Mouse (Mus musculus) neural tube, embryonic 11.5 days (tissue): ENCODE data around the gene Cst3. TPM values are rescaled to one million over a fixed set of nuclear protein-coding genes. Genes with fewer than 3 reads are reported as not detected.

ENCODE experiments used
- ATAC-seq: fragments of 200-750 bp; cut with Nextera tagmentation; 2 replicates; pipeline ENCODE4 v1.8.0; 2017; ENCODE audit warnings: moderate number of reproducible peaks, mild to moderate bottlenecking, moderate TSS enrichment, moderate library complexity; ENCODE audit not compliant: insufficient read depth, low FRiP score, low TSS enrichment
- DNase-seq: peaks from one replicate; pipeline ENCODE4 v3.0.0-alpha.2; 2015; ENCODE audit warnings: low spot score
- H3K27ac ChIP-seq: fragments of 300-500 bp; sonication (generic); 2 replicates; pipeline ENCODE4 v1.5.1; 2014; ENCODE audit warnings: low read depth, mild to moderate bottlenecking, low read length
- H3K27me3 ChIP-seq: fragments of 300-500 bp; sonication (generic); 2 replicates; pipeline ENCODE4 v1.6.1; 2014; ENCODE audit warnings: mild to moderate bottlenecking, low read length, mixed read lengths; ENCODE audit not compliant: control insufficient read depth, insufficient read depth
- H3K36me3 ChIP-seq: fragments of 300-500 bp; sonication (generic); 2 replicates; pipeline ENCODE4 v1.6.1; 2014; ENCODE audit warnings: mild to moderate bottlenecking, low read length, moderate library complexity, mixed read lengths; ENCODE audit not compliant: control insufficient read depth, insufficient read depth
- H3K4me1 ChIP-seq: fragments of 300-500 bp; sonication (generic); 2 replicates; pipeline ENCODE4 v1.6.1; 2014; ENCODE audit warnings: low read length, mixed read lengths; ENCODE audit not compliant: control insufficient read depth, insufficient read depth
- H3K4me2 ChIP-seq: fragments of 300-500 bp; sonication (generic); 2 replicates; pipeline ENCODE4 v1.6.1; 2014; ENCODE audit warnings: low read depth, mild to moderate bottlenecking, moderate library complexity
- H3K4me3 ChIP-seq: fragments of 300-500 bp; sonication (generic); 2 replicates; pipeline ENCODE4 v1.5.1; 2014; ENCODE audit warnings: low read depth, low read length
- H3K9ac ChIP-seq: fragments of 300-500 bp; sonication (generic); 2 replicates; pipeline ENCODE4 v1.6.1; 2014; ENCODE audit warnings: mild to moderate bottlenecking, low read length
- H3K9me3 ChIP-seq: fragments of 300-500 bp; sonication (generic); 2 replicates; pipeline ENCODE4 v1.6.1; 2016; ENCODE audit warnings: low read length; ENCODE audit not compliant: control insufficient read depth
- WGBS: fragments of 180-500 bp; shearing (Covaris S2); extraction: QIAGEN DNeasy Blood & Tissue Kit; methylation state at CpG from one replicate; pipeline ENCODE4 v1.1.7; 2014; 5-methylcytosine and 5-hydroxymethylcytosine counted together
- polyA plus RNA-seq: library from polyadenylated mRNA; unstranded; fragments of >200 nt; fragmentation: Nextera tagmentation; extraction: Ambion mirVana; gene quantifications from 2 replicates; pipeline ENCODE4 v1.2.1, GENCODE M21; 2014

Cst3 gene
- polyA plus RNA-seq, 1 experiment from 2014 or later, result 318 TPM

GRCm38 (mm10) chr2:148884738-148885137 lies 9.2 kb upstream of the Cst3 start:
- H3K4me2 ChIP-seq, result no peak overlapping the region
- no peak overlapping the region for H3K4me3 ChIP-seq
- no peak overlapping the region for H3K27ac ChIP-seq
- no peak overlapping the region for H3K9ac ChIP-seq
- no peaks in the 10 kb centered on the region for H3K36me3 ChIP-seq
- no peaks in the 10 kb centered on the region for H3K27me3 ChIP-seq
- ATAC-seq (no peak), DNase-seq (no peak)
- no peaks in the 10 kb centered on the region for H3K9me3 ChIP-seq
- no peaks in the 10 kb centered on the region for H3K4me1 ChIP-seq

GRCm38 (mm10) chr2:148879199-148879598 lies 3.7 kb upstream of the Cst3 start:
- peaks cover 6% of the 10 kb centered on the region for H3K4me1 ChIP-seq
- H3K9me3 ChIP-seq, result no peaks in the 10 kb centered on the region
- WGBS, result 45% methylated on average over 1 of the region's 1 CpGs
- H3K4me3 ChIP-seq, result no peak overlapping the region
- no peak overlapping the region for H3K27ac ChIP-seq
- ATAC-seq (no peak), DNase-seq (no peak)
- no peak overlapping the region for H3K9ac ChIP-seq
- no peak overlapping the region for H3K4me2 ChIP-seq
- no peaks in the 10 kb centered on the region for H3K36me3 ChIP-seq
- no peaks in the 10 kb centered on the region for H3K27me3 ChIP-seq

- Histone ChIP-seq H3K27ac (no peak overlapping the region), H3K27me3 (no peaks in the 10 kb centered on the region), H3K9ac (no peak overlapping the region), H3K36me3 (no peaks in the 10 kb centered on the region), H3K4me2 (no peak overlapping the region), H3K4me1 (peaks cover 11% of the 10 kb centered on the region), H3K9me3 (no peaks in the 10 kb centered on the region), H3K4me3 (no peak overlapping the region)
- ATAC-seq (no peak), DNase-seq (no peak)
- WGBS, result 15% methylated on average over 2 of the region's 2 CpGs
Measured at GRCm38 (mm10) chr2:148878641-148879130, 3.2 kb upstream of the Cst3 start.

GRCm38 (mm10) chr2:148877016-148877770 lies 1.7 kb upstream of the Cst3 start:
- no peak overlapping the region for H3K9ac ChIP-seq
- WGBS, result 58% methylated on average over 3 of the region's 3 CpGs
- DNase-seq, result no peak
- no peak overlapping the region for H3K27ac ChIP-seq
- no peak overlapping the region for H3K4me2 ChIP-seq
- no peaks in the 10 kb centered on the region for H3K9me3 ChIP-seq
- peaks cover 11% of the 10 kb centered on the region for H3K4me1 ChIP-seq
- no peaks in the 10 kb centered on the region for H3K27me3 ChIP-seq
- no peak for ATAC-seq
- H3K4me3 ChIP-seq, result no peak overlapping the region
- no peaks in the 10 kb centered on the region; the same call in 1 of the 2 replicates for H3K36me3 ChIP-seq

- H3K27me3 ChIP-seq, result no peaks in the 10 kb centered on the region
- DNase-seq, result peak; percentile 43
- H3K9ac ChIP-seq, result peak overlapping the region; percentile 88
- no peaks in the 10 kb centered on the region; the same call in 1 of the 2 replicates for H3K36me3 ChIP-seq
- no peaks in the 10 kb centered on the region for H3K9me3 ChIP-seq
- H3K4me3 ChIP-seq, result peak overlapping the region; percentile 88
- peak; percentile 64 for ATAC-seq
- H3K4me2 ChIP-seq, result peak overlapping the region; percentile 78
- WGBS, result 2% methylated on average over 34 of the region's 34 CpGs
- H3K27ac ChIP-seq, result peak overlapping the region; percentile 73
- peaks cover 11% of the 10 kb centered on the region for H3K4me1 ChIP-seq
Measured at GRCm38 (mm10) chr2:148874617-148875334, 716 bp downstream of the Cst3 start.

GRCm38 (mm10) chr2:148874224-148874616 lies 1.3 kb downstream of the Cst3 start:
- Histone ChIP-seq H3K9me3 (no peaks in the 10 kb centered on the region), H3K27ac (no peak overlapping the region), H3K4me1 (peaks cover 11% of the 10 kb centered on the region), H3K36me3 (no peaks in the 10 kb centered on the region; the same call in 1 of the 2 replicates), H3K9ac (peak overlapping the region; percentile 88; the same call in 1 of the 2 replicates), H3K4me3 (peak overlapping the region; percentile 88), H3K4me2 (peak overlapping the region; percentile 78), H3K27me3 (no peaks in the 10 kb centered on the region)
- no peak for DNase-seq
- 72% methylated on average over 3 of the region's 3 CpGs for WGBS
- ATAC-seq, result no peak

GRCm38 (mm10) chr2:148872860-148873259 lies 2.6 kb downstream of the Cst3 start:
- ATAC-seq (no peak), DNase-seq (no peak)
- WGBS, result 91% methylated on average over 4 of the region's 4 CpGs
- Histone ChIP-seq H3K4me2 (peak overlapping the region; percentile 13; the same call in 1 of the 2 replicates), H3K27ac (no peak overlapping the region), H3K27me3 (no peaks in the 10 kb centered on the region), H3K4me1 (peaks cover 11% of the 10 kb centered on the region), H3K9me3 (no peaks in the 10 kb centered on the region), H3K4me3 (no peak overlapping the region), H3K36me3 (no peaks in the 10 kb centered on the region; the same call in 1 of the 2 replicates), H3K9ac (no peak overlapping the region)

GRCm38 (mm10) chr2:148870526-148870925 lies 5.0 kb downstream of the Cst3 start:
- H3K27ac ChIP-seq, result no peak overlapping the region
- H3K27me3 ChIP-seq, result no peaks in the 10 kb centered on the region
- H3K4me1 ChIP-seq, result peaks cover 8% of the 10 kb centered on the region
- H3K4me2 ChIP-seq, result no peak overlapping the region
- H3K4me3 ChIP-seq, result no peak overlapping the region
- DNase-seq, result no peak
- 86% methylated on average over 3 of the region's 3 CpGs for WGBS
- H3K9me3 ChIP-seq, result no peaks in the 10 kb centered on the region
- H3K9ac ChIP-seq, result no peak overlapping the region
- H3K36me3 ChIP-seq, result no peaks in the 10 kb centered on the region; the same call in 1 of the 2 replicates
- ATAC-seq, result no peak
